In genomic region chr12:69158366-69158764, GRCm38 (mm10) we compare ENCODE assay signal across 7 mouse cellular contexts. TPM values are rescaled to one million over a fixed set of nuclear protein-coding genes. Genes with fewer than 3 reads are reported as not detected.
DNase-seq lines count a peak whose midpoint lies in the region; ATAC-seq and TF ChIP-seq lines count a peak whose summit lies in the region.

No protein-coding gene starts in this region.

- no peaks in the 10 kb centered on the region for H3K27me3 ChIP-seq in embryonic facial prominence, embryonic 14.5 days (replicated peaks; ENCODE audit: control insufficient read depth, insufficient read depth, low read length)
- H3K27me3 ChIP-seq in limb, embryonic 14.5 days (ENCODE audit: control insufficient read depth, insufficient read depth, low read length) = no peaks in the 10 kb centered on the region
- H3K27me3 ChIP-seq in stomach, embryonic 15.5 days (replicated peaks) = no peaks in the 10 kb centered on the region

- peak overlapping the region; percentile 95 for H3K9ac ChIP-seq in embryonic facial prominence, embryonic 14.5 days (ENCODE audit: low read depth, low read length)
- H3K9ac ChIP-seq in limb, embryonic 14.5 days (ENCODE audit: low read depth, low read length, severe bottlenecking) = peak overlapping the region; percentile 94
- peak overlapping the region; percentile 86 for H3K9ac ChIP-seq in stomach, embryonic 15.5 days

- H3K4me3 ChIP-seq in embryonic facial prominence, embryonic 14.5 days (ENCODE audit: low read depth, low read length) = peak overlapping the region; percentile 76
- H3K4me3 ChIP-seq in limb, embryonic 14.5 days (replicated peaks; ENCODE audit: low read length) = peak overlapping the region; percentile 69
- H3K4me3 ChIP-seq in stomach, embryonic 15.5 days (replicated peaks) = peak overlapping the region; percentile 73

- H3K9me3 ChIP-seq in embryonic facial prominence, embryonic 14.5 days (ENCODE audit: control insufficient read depth, low read length) = no peaks in the 10 kb centered on the region
- no peaks in the 10 kb centered on the region for H3K9me3 ChIP-seq in limb, embryonic 14.5 days (ENCODE audit: control insufficient read depth, low read length)
- H3K9me3 ChIP-seq in stomach, embryonic 15.5 days = no peaks in the 10 kb centered on the region

- no peak for TF ChIP-seq POLR2A in limb, embryonic 14.5 days (IDR thresholded peaks at IDR 0.05; ENCODE audit: borderline replicate concordance, extremely low read depth, insufficient read depth, insufficient read length)

- peak overlapping the region; percentile 95 for H3K27ac ChIP-seq in embryonic facial prominence, embryonic 14.5 days (replicated peaks; ENCODE audit: low read depth, low read length)
- peak overlapping the region; percentile 95 for H3K27ac ChIP-seq in limb, embryonic 14.5 days (replicated peaks; ENCODE audit: low read depth, low read length)
- H3K27ac ChIP-seq in stomach, embryonic 15.5 days = peak overlapping the region; percentile 93

- ATAC-seq in embryonic facial prominence, embryonic 14.5 days (ENCODE audit: low read depth) = no peak; the same call in 1 of the 2 replicates
- ATAC-seq in limb, embryonic 14.5 days (ENCODE audit: low FRiP score, low read depth) = no peak
- no peak for ATAC-seq in stomach, embryonic 15.5 days (ENCODE audit: insufficient read depth, low FRiP score, low read depth)

- peak; percentile 3 for DNase-seq in retina, adult 2 months (ENCODE audit: low read depth, low spot score)
- DNase-seq in retina, postnatal 1 day = no peak
- peak; percentile 26 for DNase-seq in embryonic facial prominence, embryonic 14.5 days (ENCODE audit: low spot score)
- DNase-seq in limb, embryonic 14.5 days (ENCODE audit: low spot score) = no peak
- no peak for DNase-seq in urinary bladder, postnatal 10 days (ENCODE audit: low spot score)
- no peak for DNase-seq in adrenal gland, postnatal 25 days

- peaks cover 20% of the 10 kb centered on the region for H3K36me3 ChIP-seq in embryonic facial prominence, embryonic 14.5 days (ENCODE audit: control insufficient read depth, insufficient read depth, low read length)
- peaks cover 27% of the 10 kb centered on the region for H3K36me3 ChIP-seq in limb, embryonic 14.5 days (ENCODE audit: control insufficient read depth, insufficient read depth, low read length)
- peaks cover 5% of the 10 kb centered on the region; the same call in 1 of the 2 replicates for H3K36me3 ChIP-seq in stomach, embryonic 15.5 days

- H3K4me1 ChIP-seq in embryonic facial prominence, embryonic 14.5 days (ENCODE audit: control insufficient read depth, insufficient read depth, low read length) = 0 out of 2 replicates have a peak, but pooled peaks cover 4% of the 10 kb centered on the region
- 0 out of 2 replicates have a peak, but pooled peaks cover 3% of the 10 kb centered on the region for H3K4me1 ChIP-seq in limb, embryonic 14.5 days (ENCODE audit: control insufficient read depth, insufficient read depth, low read length)
- H3K4me1 ChIP-seq in stomach, embryonic 15.5 days = 0 out of 2 replicates have a peak, but pooled peaks cover 3% of the 10 kb centered on the region

- H3K4me2 ChIP-seq in embryonic facial prominence, embryonic 14.5 days (ENCODE audit: low read depth, low read length) = peak overlapping the region; percentile 80
- H3K4me2 ChIP-seq in limb, embryonic 14.5 days (replicated peaks; ENCODE audit: low read depth, low read length, severe bottlenecking) = peak overlapping the region; percentile 64
- peak overlapping the region; percentile 57 for H3K4me2 ChIP-seq in stomach, embryonic 15.5 days

- WGBS in embryonic facial prominence, embryonic 14.5 days = under 1% methylated on average over 19 of the region's 19 CpGs
- 1% methylated on average over 19 of the region's 19 CpGs for WGBS in limb, embryonic 14.5 days
- WGBS in stomach, embryonic 15.5 days = under 1% methylated on average over 19 of the region's 19 CpGs

RNA-seq across cellular contexts. Expression of gene Rps29, which starts 0.6 kb away (rescaled TPM):
- 1,758 and 2,055 TPM in 2 replicates for polyA plus RNA-seq in embryonic facial prominence, embryonic 14.5 days (2014; fragmentation: Nextera tagmentation; extraction: Ambion mirVana)
- 2,273 and 3,523 TPM in 2 replicates for polyA plus RNA-seq in limb, embryonic 14.5 days (2012; rRNA removed)
- polyA plus RNA-seq in limb, embryonic 14.5 days (2014; fragmentation: Nextera tagmentation; extraction: Ambion mirVana) = 1,759 and 1,849 TPM in 2 replicates
- 1,494 and 1,720 TPM in 2 replicates for polyA plus RNA-seq in stomach, embryonic 15.5 days (2015; fragmentation: Nextera tagmentation; extraction: Ambion mirVana)
- 1,073 and 1,362 TPM in 2 replicates for total RNA-seq in adrenal gland, postnatal 25 days (2021)

RNA-seq across cellular contexts. Expression of gene Lrr1, which starts 10.2 kb away (rescaled TPM):
- 16.9 and 18.4 TPM in 2 replicates for polyA plus RNA-seq in embryonic facial prominence, embryonic 14.5 days (2014; fragmentation: Nextera tagmentation; extraction: Ambion mirVana)
- 11.8 and 14.1 TPM in 2 replicates for polyA plus RNA-seq in limb, embryonic 14.5 days (2012; rRNA removed)
- 17.4 and 19.8 TPM in 2 replicates for polyA plus RNA-seq in limb, embryonic 14.5 days (2014; fragmentation: Nextera tagmentation; extraction: Ambion mirVana)
- 19.3 and 19.9 TPM in 2 replicates for polyA plus RNA-seq in stomach, embryonic 15.5 days (2015; fragmentation: Nextera tagmentation; extraction: Ambion mirVana)
- 0.85 TPM in 1 of 2 replicates, not detected in the other for total RNA-seq in adrenal gland, postnatal 25 days (2021)

RNA-seq across cellular contexts. Expression of gene Rpl36al, which starts 25.5 kb away (rescaled TPM):
- 562 and 692 TPM in 2 replicates for polyA plus RNA-seq in embryonic facial prominence, embryonic 14.5 days (2014; fragmentation: Nextera tagmentation; extraction: Ambion mirVana)
- 316 and 600 TPM in 2 replicates for polyA plus RNA-seq in limb, embryonic 14.5 days (2012; rRNA removed)
- 586 and 646 TPM in 2 replicates for polyA plus RNA-seq in limb, embryonic 14.5 days (2014; fragmentation: Nextera tagmentation; extraction: Ambion mirVana)
- polyA plus RNA-seq in stomach, embryonic 15.5 days (2015; fragmentation: Nextera tagmentation; extraction: Ambion mirVana) = 720 and 730 TPM in 2 replicates
- total RNA-seq in adrenal gland, postnatal 25 days (2021) = 574 and 660 TPM in 2 replicates

RNA-seq across cellular contexts. Expression of gene Mgat2, which starts 25.6 kb away (rescaled TPM):
- polyA plus RNA-seq in embryonic facial prominence, embryonic 14.5 days (2014; fragmentation: Nextera tagmentation; extraction: Ambion mirVana) = 65.5 and 66.1 TPM in 2 replicates
- 30.1 and 31.0 TPM in 2 replicates for polyA plus RNA-seq in limb, embryonic 14.5 days (2012; rRNA removed)
- 59.1 and 60.8 TPM in 2 replicates for polyA plus RNA-seq in limb, embryonic 14.5 days (2014; fragmentation: Nextera tagmentation; extraction: Ambion mirVana)
- 63.6 and 67.4 TPM in 2 replicates for polyA plus RNA-seq in stomach, embryonic 15.5 days (2015; fragmentation: Nextera tagmentation; extraction: Ambion mirVana)
- total RNA-seq in adrenal gland, postnatal 25 days (2021) = 48.4 and 54.3 TPM in 2 replicates

RNA-seq across cellular contexts. Expression of gene Gm49383, which starts 38.5 kb away (rescaled TPM):
- 18.2 and 23.2 TPM in 2 replicates for polyA plus RNA-seq in embryonic facial prominence, embryonic 14.5 days (2014; fragmentation: Nextera tagmentation; extraction: Ambion mirVana)
- polyA plus RNA-seq in limb, embryonic 14.5 days (2012; rRNA removed) = 7.1 and 7.6 TPM in 2 replicates
- 17.8 and 21.8 TPM in 2 replicates for polyA plus RNA-seq in limb, embryonic 14.5 days (2014; fragmentation: Nextera tagmentation; extraction: Ambion mirVana)
- polyA plus RNA-seq in stomach, embryonic 15.5 days (2015; fragmentation: Nextera tagmentation; extraction: Ambion mirVana) = 26.4 and 28.3 TPM in 2 replicates
- total RNA-seq in adrenal gland, postnatal 25 days (2021) = 6.6 and 6.8 TPM in 2 replicates

Comparison
In these comparisons a context has a peak if more than half of its experiments do, and no peak if none do; other contexts are left out.
1. DNase-seq: peak in retina, adult 2 months (single experiment) and embryonic facial prominence, embryonic 14.5 days (single experiment); none in retina, postnatal 1 day (single experiment), limb, embryonic 14.5 days (single experiment), urinary bladder, postnatal 10 days (single experiment) and adrenal gland, postnatal 25 days (single experiment).
2. Peak in every context shown above with its lines, with median percentiles within 50 percentile points of each other: H3K27ac ChIP-seq, H3K4me2 ChIP-seq, H3K4me3 ChIP-seq and H3K9ac ChIP-seq.